Mouse (Mus musculus): ENCODE data around the gene Med29.

- TF ChIP-seq CTCF (IDR thresholded peaks at IDR 0.05; ENCODE audit: extremely low read depth, insufficient read length, insufficient replicate concordance, low read depth, low read length) (no peak), POLR2A (IDR thresholded peaks at IDR 0.05; ENCODE audit: low read depth, low read length) (no peak)
These were observed 45.5 kb upstream of the Med29 start for GRCm38 (mm10) chr7:28437964-28438363.

Measured in small intestine, adult 2 months (tissue).